Mouse (Mus musculus) brain, embryonic 14.5 days (tissue): ENCODE measurements around the gene Smpd1.

ENCODE experiments used
- CTCF ChIP-seq: fragments of 200-500 bp; IDR thresholded peaks from 2 replicates; pipeline ENCODE4 v1.5.1; 2012; ENCODE audit warnings: inconsistent platforms, mild to moderate bottlenecking, moderate library complexity, borderline replicate concordance; ENCODE audit not compliant: insufficient read depth, insufficient read length; ENCODE audit errors: extremely low read depth
- POLR2A ChIP-seq: fragments of 200-500 bp; IDR thresholded peaks from 2 replicates; pipeline ENCODE4 v1.6.1; 2012; ENCODE audit warnings: mild to moderate bottlenecking, inconsistent platforms, borderline replicate concordance; ENCODE audit not compliant: poor library complexity, insufficient read depth, insufficient read length, severe bottlenecking; ENCODE audit errors: extremely low read depth

- TF ChIP-seq POLR2A = no peak
- no peak for TF ChIP-seq CTCF
These were observed 24.3 kb downstream of the Smpd1 start for GRCm38 (mm10) chr7:105578481-105578880.
